Mouse (Mus musculus): ENCODE data around the gene Cgnl1.

The Cgnl1 gene

DNA sequence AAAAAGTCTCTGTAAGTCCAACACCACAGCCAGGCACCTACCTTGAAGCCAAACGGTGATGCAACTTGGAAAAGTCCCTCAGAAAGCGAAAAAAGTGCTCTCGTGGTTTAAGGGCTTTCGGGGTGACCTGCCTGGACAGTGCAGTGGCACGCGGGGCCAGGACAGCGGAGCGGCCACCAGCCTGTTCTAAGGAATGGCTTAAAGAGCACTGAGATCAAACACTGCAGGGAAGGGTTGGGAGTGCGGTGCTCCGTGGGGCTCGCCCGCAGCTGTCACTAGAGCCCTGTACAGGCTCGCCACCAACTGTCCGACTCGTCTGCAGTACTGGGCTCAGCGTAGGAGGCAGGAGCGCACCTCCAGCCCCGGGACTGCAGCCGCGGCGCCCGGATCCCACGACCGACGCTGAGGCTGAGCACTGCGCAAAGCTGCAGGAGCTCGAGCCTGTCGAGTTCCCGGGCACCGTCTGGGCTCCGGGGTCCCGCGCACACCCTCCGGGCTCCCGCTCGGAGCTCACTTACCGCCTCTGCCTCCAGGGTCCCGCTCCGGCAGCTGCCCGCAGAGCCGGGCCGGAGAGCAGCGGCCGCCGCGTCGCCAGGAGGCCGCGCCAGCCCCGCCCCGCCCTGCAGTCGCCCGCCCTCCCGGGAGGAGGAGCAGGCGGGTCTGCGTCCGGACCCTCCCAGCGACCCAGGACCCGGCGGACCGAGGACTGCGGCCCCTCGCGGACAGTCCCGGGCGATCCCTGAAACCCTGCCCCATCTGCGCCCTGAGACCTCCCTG, at the start of gene Cgnl1:
TSS of gene Cgnl1 (minus strand) at position 612 of the 777 bp plus-strand sequence.
- no peak for DNase-seq (ENCODE audit: extremely low read depth, low read depth, low spot score)

DNA sequence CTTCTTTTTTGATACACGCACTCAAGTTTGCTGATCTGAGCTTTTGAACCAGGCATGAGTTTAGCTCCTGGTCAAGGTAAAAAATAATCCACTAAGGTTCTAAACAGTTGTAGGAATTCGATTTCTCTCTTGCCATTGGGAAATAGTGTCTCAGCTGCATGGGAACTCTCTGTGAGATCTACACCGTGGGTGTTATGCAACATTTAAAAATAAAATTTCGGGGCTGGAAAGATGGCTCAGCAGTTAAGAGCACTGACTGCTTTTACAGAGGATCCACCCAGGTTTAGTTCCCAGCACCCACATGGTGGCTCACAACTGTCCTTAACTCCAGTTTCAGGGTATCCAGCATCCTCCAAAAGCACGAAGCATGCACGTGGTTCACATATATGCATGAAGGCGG, 47.1 kb upstream of the Cgnl1 start:
- DNase-seq (ENCODE audit: extremely low read depth, low read depth, low spot score) = no peak

DNA sequence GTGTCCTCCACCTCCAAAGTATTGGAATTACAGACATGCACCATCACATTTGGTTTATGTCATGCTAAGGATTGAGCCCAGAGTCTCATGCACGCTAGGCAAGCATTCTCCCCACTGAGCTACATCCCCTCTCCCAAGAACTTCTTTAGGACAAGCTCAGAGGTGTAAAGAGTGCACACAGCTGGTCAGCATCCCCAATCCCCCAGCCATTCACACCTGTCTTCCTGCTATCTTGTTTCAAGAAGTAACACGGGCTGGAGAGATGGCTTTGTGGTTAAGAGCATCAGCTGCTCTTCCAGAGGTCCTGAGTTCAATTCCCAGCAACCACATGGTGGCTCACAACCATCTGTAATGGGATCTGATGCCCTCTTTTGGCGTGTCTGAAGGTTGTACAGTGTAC, 44.7 kb upstream of the Cgnl1 start:
- no peak for DNase-seq (ENCODE audit: extremely low read depth, low read depth, low spot score)

DNA sequence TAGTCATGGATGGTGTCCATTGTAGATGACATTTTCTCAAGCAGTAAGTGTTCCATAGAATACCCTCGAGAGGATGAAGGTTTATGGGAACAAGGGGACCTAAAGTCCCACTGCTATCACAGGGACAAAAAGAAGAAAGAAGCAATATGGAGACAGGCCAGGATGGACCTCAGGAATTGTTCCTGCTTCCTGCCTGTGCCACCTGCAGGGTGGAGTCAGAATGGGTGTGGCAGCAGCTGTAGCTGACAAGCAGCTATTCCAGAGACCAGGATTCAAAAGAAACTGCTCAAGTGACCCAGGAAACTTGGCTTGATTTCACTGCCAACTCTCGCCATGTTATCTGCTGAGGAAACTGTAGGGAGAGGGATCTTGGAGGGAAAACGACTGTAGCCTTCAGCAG, 42.2 kb upstream of the Cgnl1 start:
- DNase-seq (ENCODE audit: extremely low read depth, low read depth, low spot score) = no peak

DNA sequence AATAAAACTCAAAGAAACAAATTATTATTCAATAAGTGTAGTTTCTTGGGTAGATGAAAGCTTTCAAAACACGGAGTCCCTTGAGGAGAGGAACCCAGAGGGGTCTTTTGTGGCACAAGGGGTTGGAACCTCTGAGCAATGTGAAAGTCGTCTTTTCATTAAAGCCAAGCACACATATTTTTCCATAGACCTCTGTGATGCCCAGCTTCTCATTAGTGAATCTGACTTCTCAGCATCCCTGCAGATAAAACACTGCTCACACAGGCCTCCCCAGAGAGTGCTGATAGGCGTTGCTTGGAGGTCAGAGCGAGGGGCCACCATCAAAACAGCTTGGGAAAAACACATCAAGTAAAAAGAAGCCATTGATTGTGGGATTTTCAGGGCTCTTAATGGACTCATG, 41.5 kb upstream of the Cgnl1 start:
- no peak for DNase-seq (ENCODE audit: extremely low read depth, low read depth, low spot score)

DNA sequence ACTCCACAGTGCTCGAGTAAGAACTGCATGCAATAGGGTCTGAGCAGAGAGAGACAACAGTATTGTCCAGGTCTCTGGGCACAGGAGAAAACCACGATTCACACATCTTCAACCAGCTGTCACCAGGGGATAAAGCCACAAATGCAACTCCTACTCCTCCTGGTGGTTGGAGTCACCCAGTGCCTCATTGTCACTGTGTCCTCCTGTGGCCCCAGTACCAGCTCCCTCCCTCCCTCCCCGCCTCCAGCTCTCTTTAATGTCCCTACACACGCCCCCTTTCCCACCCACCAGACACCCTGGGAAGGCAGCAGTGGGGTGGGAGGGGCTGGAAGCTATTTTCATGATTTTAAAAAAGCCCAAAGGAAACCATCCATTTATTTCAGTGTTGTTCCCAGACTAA, 41.0 kb upstream of the Cgnl1 start:
- no peak for DNase-seq (ENCODE audit: extremely low read depth, low read depth, low spot score)

DNA sequence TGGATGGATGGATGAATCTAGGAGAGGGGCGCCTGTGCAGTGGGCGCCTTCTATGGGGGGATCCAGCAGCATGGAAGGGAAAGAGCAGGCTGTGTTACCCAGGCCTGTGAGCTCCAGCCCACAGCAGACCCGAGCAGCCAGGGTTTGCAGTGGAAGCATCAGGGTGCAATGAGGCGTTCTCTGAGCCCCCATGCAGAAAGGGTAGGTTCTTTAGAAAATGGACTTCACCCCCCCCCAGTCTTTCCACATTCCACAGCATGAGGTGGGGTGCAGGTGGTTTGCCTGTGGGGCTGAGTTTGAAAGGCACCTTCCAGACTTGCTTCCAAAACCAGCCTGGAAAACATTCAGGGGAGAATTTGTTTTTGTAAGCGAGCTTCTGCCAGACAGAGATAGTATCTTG, 40.0 kb upstream of the Cgnl1 start:
- DNase-seq (ENCODE audit: extremely low read depth, low read depth, low spot score) = no peak

DNA sequence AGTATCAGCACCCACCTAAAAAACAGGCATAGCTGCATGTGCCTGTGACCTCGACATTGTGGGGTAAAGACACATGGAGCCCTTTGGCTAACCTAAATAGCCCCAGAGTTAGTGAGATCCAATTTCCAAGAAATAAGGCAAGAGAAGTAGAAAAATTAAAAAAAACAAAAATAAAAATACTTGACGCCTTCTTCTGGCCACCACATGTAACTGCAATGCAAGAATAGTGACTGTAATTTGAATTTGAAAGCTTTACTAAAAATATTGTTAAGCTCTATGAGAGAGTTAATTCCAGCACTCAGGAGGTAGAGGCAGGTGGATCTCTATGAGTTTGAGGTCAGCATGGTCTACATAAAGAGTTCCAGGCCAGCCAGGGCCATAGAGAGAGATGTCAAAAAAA, 39.3 kb upstream of the Cgnl1 start:
- DNase-seq (ENCODE audit: extremely low read depth, low read depth, low spot score) = no peak

DNA sequence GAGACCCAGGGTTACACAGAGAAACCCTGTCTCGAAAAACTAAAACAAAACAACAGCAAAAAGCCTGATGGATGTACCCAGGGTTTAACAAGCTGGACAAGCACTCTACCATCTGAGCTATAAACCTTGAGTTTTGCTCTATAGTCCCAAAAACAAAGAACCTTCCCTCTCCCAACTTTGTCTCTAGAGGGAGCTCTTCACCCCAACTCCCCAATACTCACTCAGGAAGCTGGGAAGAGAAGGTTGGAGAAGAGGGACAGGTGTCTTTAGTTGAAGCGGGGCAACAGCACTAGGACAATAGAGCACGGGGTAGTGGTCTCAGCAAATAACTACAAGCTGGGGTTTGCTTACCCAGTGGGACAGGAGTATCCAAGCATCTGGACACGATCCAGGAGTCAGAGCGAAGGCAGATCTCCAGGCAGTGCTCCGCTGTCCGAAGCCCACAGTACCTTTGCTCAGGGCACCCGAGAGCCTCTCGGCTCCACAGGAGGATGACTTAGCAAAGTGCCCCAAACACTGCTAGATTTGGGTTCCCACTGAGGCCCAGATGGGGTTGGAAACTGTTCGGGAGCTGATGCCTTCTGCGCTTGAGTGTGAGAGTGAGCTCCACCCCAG, 37.3 kb upstream of the Cgnl1 start:
- DNase-seq (ENCODE audit: extremely low read depth, low read depth, low spot score) = no peak

DNA sequence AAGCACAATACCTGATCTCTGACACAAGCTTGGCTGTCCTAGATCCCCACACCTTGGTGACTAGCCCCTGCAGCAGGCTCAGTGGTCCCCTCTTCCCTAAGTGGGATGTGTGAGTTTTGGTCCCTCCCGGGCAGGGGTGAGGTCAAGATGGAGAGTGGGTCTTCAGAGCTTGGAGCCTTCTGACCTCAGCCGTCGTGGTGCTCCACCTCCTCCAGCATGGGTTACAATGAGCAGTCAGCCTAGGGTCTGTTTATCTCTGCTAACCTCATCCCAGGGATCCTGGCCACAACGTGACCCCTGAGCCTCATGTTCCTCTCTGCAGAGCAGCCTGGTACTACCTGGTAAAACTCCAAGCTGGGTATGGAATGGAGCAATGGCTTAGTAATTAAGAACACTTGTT, 36.4 kb upstream of the Cgnl1 start:
- no peak for DNase-seq (ENCODE audit: extremely low read depth, low read depth, low spot score)

DNA sequence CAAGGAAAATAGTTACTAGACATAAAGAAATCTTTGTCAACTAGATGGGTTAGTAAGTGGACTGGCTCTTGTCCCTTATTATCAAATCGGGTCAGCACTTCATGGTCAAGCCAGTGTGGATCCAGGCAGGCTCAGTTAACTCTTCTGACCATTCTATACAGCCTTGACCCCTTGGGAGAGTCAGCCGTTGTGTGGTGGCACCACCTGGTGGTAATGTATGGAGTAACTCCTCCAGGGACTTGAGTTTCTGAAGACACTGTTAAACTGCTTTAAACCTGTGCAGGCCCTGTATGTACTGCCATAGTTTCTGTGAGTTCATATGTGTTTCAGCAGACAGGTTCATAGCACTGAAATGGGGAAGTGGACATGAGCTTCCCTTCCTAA, 35.0 kb upstream of the Cgnl1 start:
- no peak for DNase-seq (ENCODE audit: extremely low read depth, low read depth, low spot score)

DNA sequence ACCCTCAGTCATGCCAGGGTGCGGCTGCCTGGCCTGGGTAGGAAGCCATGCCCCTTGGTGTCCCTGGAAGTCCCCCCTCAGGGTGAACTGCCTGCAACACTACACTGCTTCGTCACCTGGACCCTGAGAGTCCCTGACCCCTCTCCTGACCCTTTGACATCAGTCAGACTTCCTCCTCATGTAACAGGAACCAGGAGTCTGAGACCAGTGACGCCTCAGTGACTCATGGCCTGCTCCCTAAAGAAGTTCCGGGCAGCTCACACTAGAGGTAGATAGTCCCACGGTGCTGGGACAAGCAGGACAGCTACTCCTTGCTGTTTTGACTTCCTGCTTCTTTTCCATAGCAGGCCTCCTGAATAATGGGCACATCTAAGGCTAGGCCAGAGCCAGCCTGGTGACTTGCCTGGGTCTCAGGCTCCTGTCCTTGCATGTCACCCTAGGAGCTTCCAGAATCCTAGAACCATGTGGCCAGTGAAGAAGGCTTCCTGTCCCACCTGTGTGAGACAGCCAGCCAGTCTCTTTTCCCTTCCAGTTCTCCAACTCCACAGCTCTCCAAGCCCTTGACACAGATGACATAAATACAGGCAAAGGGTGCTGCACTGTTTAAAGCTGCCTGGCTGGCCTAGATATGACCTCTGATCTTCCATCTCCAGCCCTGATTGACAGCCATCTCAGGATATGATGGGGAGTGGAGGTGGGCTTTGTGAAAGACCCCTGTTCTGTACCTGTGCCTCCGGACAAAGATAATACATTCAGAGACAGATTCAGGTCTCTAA, 34.4 kb upstream of the Cgnl1 start:
- no peak for DNase-seq (ENCODE audit: extremely low read depth, low read depth, low spot score)

DNA sequence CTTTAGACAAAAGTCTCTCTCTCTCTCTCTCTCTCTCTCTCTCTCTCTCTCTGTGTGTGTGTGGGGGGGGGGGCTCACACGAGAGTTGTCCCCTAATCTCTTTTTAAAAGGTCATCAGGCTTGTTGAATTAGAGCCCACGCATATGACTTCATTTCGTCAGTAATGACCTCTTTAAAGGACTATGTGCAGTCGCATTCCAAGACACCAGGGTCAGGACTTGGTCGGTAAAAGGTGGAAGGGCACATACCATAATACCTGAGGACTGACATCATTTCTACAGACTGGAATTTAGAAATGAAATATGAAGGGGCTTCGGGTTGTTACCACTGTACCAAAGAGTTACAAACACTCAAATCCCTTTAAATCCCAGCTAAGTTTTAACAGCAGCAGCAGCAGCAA, 32.7 kb upstream of the Cgnl1 start:
- DNase-seq (ENCODE audit: extremely low read depth, low read depth, low spot score) = no peak

DNA sequence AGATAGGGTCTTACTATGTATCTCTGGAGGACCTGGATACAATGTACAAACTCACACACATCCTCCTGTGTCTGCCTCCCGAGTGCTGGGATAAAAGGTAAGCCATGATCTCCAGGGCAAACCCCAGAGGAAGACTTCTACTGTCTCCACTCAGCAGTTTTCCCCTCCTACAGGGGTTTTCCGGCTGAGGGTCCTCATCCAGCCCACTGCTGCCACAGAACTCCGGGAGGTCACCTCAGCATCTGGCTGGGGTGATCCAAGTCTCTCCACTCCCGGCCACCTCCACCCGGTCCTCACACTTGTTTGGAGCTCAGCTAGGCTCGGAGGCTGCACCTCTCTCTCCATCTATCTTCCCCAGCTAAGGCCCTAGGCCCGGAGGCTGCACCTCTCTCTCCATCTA, 31.9 kb upstream of the Cgnl1 start:
- no peak for DNase-seq (ENCODE audit: extremely low read depth, low read depth, low spot score)

DNA sequence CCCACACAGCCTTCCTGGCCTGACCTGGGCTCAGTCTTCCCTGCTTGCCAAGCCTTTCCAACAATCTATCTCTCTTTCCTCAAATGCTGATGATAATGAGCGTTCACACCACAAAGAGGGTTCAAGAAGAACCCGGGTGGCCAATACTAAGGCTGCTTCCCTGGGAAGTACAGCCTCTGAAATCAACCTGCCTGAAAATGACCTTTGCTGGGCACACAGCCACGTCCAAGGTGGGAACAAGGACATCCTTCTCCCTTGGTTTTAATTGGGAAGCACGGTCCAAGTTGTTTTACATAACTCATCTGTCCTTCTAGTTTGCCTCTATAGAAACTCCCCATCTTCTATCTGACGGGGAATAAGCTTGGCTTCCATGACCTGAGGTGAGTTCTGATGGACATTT, 28.2 kb upstream of the Cgnl1 start:
- no peak for DNase-seq (ENCODE audit: extremely low read depth, low read depth, low spot score)

DNA sequence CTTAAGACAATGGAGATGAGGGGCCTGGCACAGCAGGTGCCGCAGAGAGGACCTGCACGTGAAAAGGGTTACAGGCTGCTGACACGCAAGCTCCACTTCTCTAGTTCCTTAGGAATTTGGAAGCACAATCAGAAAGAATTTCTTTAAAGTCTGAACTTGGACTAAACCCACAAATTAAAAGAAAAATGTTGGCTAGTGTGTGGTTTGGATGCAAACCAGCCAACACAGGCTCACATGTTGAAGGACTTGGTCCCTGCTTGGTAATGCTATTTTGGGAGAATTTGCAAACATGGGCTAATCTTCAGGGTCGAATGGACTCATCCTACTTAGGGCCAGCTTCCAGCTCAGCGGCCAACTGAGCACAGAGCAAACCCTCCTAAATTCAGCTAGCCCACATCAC, 26.8 kb upstream of the Cgnl1 start:
- DNase-seq (ENCODE audit: extremely low read depth, low read depth, low spot score) = no peak

DNA sequence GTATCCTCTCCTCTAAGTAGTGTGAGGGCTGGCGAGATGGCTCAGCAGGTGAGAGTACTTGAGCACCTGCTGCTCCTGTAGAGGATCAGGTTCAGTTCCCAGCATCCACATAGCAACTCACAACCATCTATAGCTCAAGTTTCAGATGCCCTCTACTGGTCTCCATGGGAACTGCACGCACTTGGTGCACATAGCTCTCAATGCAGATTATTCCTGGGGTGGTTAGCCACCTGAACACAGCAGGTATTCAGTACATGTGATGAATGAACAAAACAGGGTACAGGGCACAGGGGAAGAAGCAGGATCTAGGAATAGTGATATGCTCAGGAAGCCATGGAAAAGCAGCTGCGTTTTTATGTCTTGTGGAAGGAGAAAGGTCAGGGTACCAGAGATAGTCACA, 6.0 kb upstream of the Cgnl1 start:
- no peak for DNase-seq (ENCODE audit: extremely low read depth, low read depth, low spot score)

DNA sequence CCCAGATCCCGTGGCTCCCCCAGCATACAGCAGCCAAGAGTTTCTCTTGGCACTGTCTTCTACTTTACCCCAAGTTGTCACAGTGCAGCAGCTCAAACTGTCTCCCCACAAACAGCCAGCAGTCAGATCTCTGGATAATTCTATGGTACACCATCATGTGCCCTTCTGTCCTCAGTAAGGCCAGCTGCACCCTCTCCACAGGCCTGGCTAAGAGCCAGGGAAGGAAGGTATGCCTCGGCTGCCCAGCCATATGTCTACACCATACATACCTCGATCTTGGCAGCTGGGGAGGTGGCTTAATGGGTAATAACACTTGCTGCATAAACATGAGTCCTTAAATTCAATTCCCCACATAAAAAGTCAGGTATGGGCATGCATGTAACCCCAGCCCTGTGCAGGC, 4.9 kb upstream of the Cgnl1 start:
- no peak for DNase-seq (ENCODE audit: extremely low read depth, low read depth, low spot score)

DNA sequence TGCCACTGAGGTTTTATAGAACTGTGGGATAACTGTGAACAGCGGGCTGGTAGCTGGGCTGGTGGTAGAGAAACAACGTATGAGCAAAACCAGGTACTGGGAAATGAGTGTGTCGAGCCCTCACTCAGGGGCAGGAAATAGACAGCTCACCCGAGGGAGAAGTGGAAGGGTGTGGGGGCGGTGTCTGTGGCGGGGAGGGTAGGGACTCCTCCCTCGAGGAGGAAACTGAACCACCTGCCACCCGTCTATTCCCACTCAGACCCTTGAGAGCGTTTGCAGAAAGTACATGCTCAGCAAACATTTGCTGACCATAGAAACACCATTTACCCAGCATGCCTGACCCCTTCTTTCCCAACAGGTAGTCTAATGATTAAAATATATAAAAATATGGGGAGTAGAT, 2.2 kb upstream of the Cgnl1 start:
- no peak for DNase-seq (ENCODE audit: extremely low read depth, low read depth, low spot score)

DNA sequence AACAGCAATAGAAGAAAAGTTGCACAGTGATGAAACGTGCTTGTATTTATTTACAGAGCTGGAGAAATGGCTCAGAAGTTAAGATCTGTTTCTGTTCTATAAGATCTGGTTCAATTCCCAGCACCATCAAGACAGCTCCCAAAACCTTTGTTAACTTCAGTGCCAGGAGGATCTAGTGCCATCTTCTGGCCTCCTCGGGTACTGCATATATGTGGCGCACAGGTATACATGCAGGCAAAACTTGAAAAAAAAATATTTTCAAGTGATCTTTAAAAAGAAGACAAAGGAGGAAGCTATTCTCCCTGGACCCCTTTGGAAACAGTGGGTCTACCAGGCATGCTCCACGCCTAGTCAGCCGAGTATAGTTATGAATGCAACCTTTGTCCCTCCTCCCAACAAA, 936 bp upstream of the Cgnl1 start:
- no peak for DNase-seq (ENCODE audit: extremely low read depth, low read depth, low spot score)

DNA sequence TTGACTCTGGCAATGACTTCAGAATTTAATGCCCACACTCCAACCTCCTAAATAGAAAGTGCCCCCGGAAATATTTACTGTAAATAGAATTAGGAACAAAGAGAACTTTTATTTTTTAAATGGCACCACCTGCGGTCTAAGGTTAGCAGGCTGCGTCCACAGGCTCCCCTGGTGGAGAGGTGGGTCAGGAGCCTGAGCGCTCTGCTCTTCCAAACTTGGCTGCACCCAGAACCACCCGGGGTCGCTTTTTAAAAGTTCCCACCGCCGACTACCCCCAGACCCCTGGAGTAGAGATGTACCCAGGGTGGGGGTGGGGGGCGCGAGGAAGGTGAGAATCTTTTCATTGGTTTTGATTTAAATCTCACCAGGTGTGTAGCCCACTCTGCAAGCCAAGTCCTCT, 918 bp downstream of the Cgnl1 start:
- DNase-seq (ENCODE audit: extremely low read depth, low read depth, low spot score) = no peak

DNA sequence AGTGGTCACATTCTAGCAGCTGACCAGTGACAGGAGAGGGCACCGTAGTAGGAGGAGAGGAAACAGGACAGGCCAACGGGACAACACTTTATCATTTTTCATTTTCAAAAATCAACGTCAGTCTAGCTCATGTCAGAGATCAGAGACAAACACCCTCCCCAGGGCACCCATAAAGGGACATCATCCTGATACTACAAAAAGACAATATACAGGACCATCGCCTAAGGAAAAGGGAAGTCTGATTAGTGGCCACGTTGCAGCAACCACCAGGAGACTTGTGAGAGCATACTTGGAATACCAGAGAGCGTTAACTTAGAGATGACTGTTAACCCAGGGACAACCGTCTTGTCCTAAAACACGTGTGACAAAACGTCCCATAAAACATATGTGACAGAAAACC, 1.7 kb downstream of the Cgnl1 start:
- no peak for DNase-seq (ENCODE audit: extremely low read depth, low read depth, low spot score)

All from fat pad, adult 2 months (tissue).